Mouse (Mus musculus): Measurements from ENCODE around the gene Btbd9. TPM values are rescaled to one million over a fixed set of nuclear protein-coding genes. Genes with fewer than 3 reads are reported as not detected.
"Not testable (repeated sequence)": the region's sequence is repeated elsewhere in the genome, so short reads cannot be mapped to it uniquely, and the experiment has no call there.

Btbd9 gene
- polyA plus RNA-seq, 1 experiment from 2014 or later, result 121 TPM

- WGBS, result 96% methylated on average over 11 of the region's 11 CpGs
- H3K4me1 ChIP-seq, result peaks cover 17% of the 10 kb centered on the region
- not testable (repeated sequence) for H3K27me3 ChIP-seq (replicated peaks); H3K36me3 ChIP-seq; H3K27ac ChIP-seq (replicated peaks); H3K4me3 ChIP-seq (replicated peaks); H3K9ac ChIP-seq (replicated peaks); H3K9me3 ChIP-seq (replicated peaks); H3K4me2 ChIP-seq; ATAC-seq (ENCODE audit: low FRiP score)
Measured at GRCm38 (mm10) chr17:30499541-30499940, 76.7 kb downstream of the Btbd9 start.

GRCm38 (mm10) chr17:30498779-30499178 is 77.5 kb downstream of the Btbd9 start:
- 71% methylated on average over 5 of the region's 5 CpGs for WGBS
- H3K36me3 ChIP-seq, result no peaks in the 10 kb centered on the region

GRCm38 (mm10) chr17:30498376-30498719 is 77.9 kb downstream of the Btbd9 start:
- ATAC-seq (ENCODE audit: low FRiP score), result peak; percentile 66; the same call in 1 of the 2 replicates
- Histone ChIP-seq H3K4me2 (no peak overlapping the region), H3K36me3 (no peaks in the 10 kb centered on the region), H3K4me1 (peaks cover 17% of the 10 kb centered on the region), H3K9ac (replicated peaks) (no peak overlapping the region), H3K9me3 (replicated peaks) (no peaks in the 10 kb centered on the region), H3K27me3 (replicated peaks) (no peaks in the 10 kb centered on the region), H3K4me3 (replicated peaks) (no peak overlapping the region), H3K27ac (replicated peaks) (no peak overlapping the region; the same call in 1 of the 2 replicates)
- 20% methylated on average over 6 of the region's 6 CpGs for WGBS

More at GRCm38 (mm10) chr17:30498779-30499178, 77.5 kb downstream of the Btbd9 start:
- Histone ChIP-seq H3K27me3 (replicated peaks) (no peaks in the 10 kb centered on the region), H3K4me3 (replicated peaks) (no peak overlapping the region), H3K4me1 (peaks cover 17% of the 10 kb centered on the region), H3K9me3 (replicated peaks) (no peaks in the 10 kb centered on the region), H3K9ac (replicated peaks) (no peak overlapping the region), H3K27ac (replicated peaks) (peak overlapping the region; percentile 11; the same call in 1 of the 2 replicates), H3K4me2 (no peak overlapping the region)
- 0 out of 2 replicates have a peak, but pooled peaks have one; percentile 35 for ATAC-seq (ENCODE audit: low FRiP score)

GRCm38 (mm10) chr17:30497525-30498375 is 78.5 kb downstream of the Btbd9 start:
- Histone ChIP-seq H3K9ac (replicated peaks) (no peak overlapping the region), H3K27me3 (replicated peaks) (no peaks in the 10 kb centered on the region), H3K4me3 (replicated peaks) (no peak overlapping the region), H3K36me3 (no peaks in the 10 kb centered on the region), H3K27ac (replicated peaks) (peak overlapping the region; percentile 69), H3K9me3 (replicated peaks) (no peaks in the 10 kb centered on the region), H3K4me2 (peak overlapping the region; percentile 9; the same call in 1 of the 2 replicates), H3K4me1 (peaks cover 17% of the 10 kb centered on the region)
- peak; percentile 70 for ATAC-seq (ENCODE audit: low FRiP score)
- WGBS, result 18% methylated on average over 11 of the region's 11 CpGs

- no peak for ATAC-seq (ENCODE audit: low FRiP score)
- Histone ChIP-seq H3K4me3 (replicated peaks) (no peak overlapping the region), H3K4me2 (no peak overlapping the region), H3K27ac (replicated peaks) (no peak overlapping the region), H3K27me3 (replicated peaks) (no peaks in the 10 kb centered on the region), H3K36me3 (no peaks in the 10 kb centered on the region), H3K9me3 (replicated peaks) (no peaks in the 10 kb centered on the region), H3K4me1 (peaks cover 19% of the 10 kb centered on the region), H3K9ac (replicated peaks) (no peak overlapping the region)
- 88% methylated on average over 2 of the region's 2 CpGs for WGBS
Measured at GRCm38 (mm10) chr17:30495567-30495966, 80.7 kb downstream of the Btbd9 start.

- Histone ChIP-seq H3K4me3 (replicated peaks) (no peak overlapping the region), H3K27me3 (replicated peaks) (no peaks in the 10 kb centered on the region), H3K4me2 (no peak overlapping the region), H3K9ac (replicated peaks) (no peak overlapping the region), H3K4me1 (peaks cover 21% of the 10 kb centered on the region), H3K9me3 (replicated peaks) (no peaks in the 10 kb centered on the region), H3K27ac (replicated peaks) (no peak overlapping the region), H3K36me3 (no peaks in the 10 kb centered on the region)
- WGBS, result 68% methylated on average over 2 of the region's 2 CpGs
- no peak for ATAC-seq (ENCODE audit: low FRiP score)
Measured at GRCm38 (mm10) chr17:30495154-30495553, 81.1 kb downstream of the Btbd9 start.

- WGBS, result 94% methylated on average over 6 of the region's 6 CpGs
- H3K36me3 ChIP-seq, result no peaks in the 10 kb centered on the region
- H3K9ac ChIP-seq (replicated peaks), result no peak overlapping the region
- no peak overlapping the region for H3K27ac ChIP-seq (replicated peaks)
- no peak for ATAC-seq (ENCODE audit: low FRiP score)
- H3K9me3 ChIP-seq (replicated peaks), result no peaks in the 10 kb centered on the region
- H3K4me1 ChIP-seq, result peaks cover 19% of the 10 kb centered on the region
- H3K4me2 ChIP-seq, result no peak overlapping the region
- no peaks in the 10 kb centered on the region for H3K27me3 ChIP-seq (replicated peaks)
- no peak overlapping the region for H3K4me3 ChIP-seq (replicated peaks)
Measured at GRCm38 (mm10) chr17:30493481-30493880, 82.8 kb downstream of the Btbd9 start.

- H3K36me3 ChIP-seq, result no peaks in the 10 kb centered on the region
- no peak for ATAC-seq (ENCODE audit: low FRiP score)
- WGBS, result 97% methylated on average over 5 of the region's 5 CpGs
Measured at GRCm38 (mm10) chr17:30492191-30492590, 84.1 kb downstream of the Btbd9 start.

GRCm38 (mm10) chr17:30491601-30492000 is 84.7 kb downstream of the Btbd9 start:
- H3K36me3 ChIP-seq, result no peaks in the 10 kb centered on the region
- no peak overlapping the region for H3K4me3 ChIP-seq (replicated peaks)
- no peak overlapping the region for H3K4me2 ChIP-seq
- H3K27ac ChIP-seq (replicated peaks), result no peak overlapping the region
- H3K9me3 ChIP-seq (replicated peaks), result no peaks in the 10 kb centered on the region
- WGBS, result 96% methylated on average over 8 of the region's 8 CpGs
- H3K27me3 ChIP-seq (replicated peaks), result no peaks in the 10 kb centered on the region
- 0 out of 2 replicates have a peak, but pooled peaks cover 8% of the 10 kb centered on the region for H3K4me1 ChIP-seq
- no peak for ATAC-seq (ENCODE audit: low FRiP score)
- H3K9ac ChIP-seq (replicated peaks), result no peak overlapping the region

More at GRCm38 (mm10) chr17:30492191-30492590, 84.1 kb downstream of the Btbd9 start:
- Histone ChIP-seq H3K4me2 (no peak overlapping the region), H3K27me3 (replicated peaks) (no peaks in the 10 kb centered on the region), H3K4me3 (replicated peaks) (no peak overlapping the region), H3K9me3 (replicated peaks) (no peaks in the 10 kb centered on the region), H3K27ac (replicated peaks) (no peak overlapping the region), H3K4me1 (0 out of 2 replicates have a peak, but pooled peaks cover 8% of the 10 kb centered on the region), H3K9ac (replicated peaks) (no peak overlapping the region)

- Histone ChIP-seq H3K9me3 (replicated peaks) (no peaks in the 10 kb centered on the region), H3K4me2 (no peak overlapping the region), H3K27me3 (replicated peaks) (no peaks in the 10 kb centered on the region), H3K9ac (replicated peaks) (no peak overlapping the region), H3K27ac (replicated peaks) (no peak overlapping the region), H3K4me3 (replicated peaks) (no peak overlapping the region), H3K4me1 (0 out of 2 replicates have a peak, but pooled peaks cover 8% of the 10 kb centered on the region), H3K36me3 (no peaks in the 10 kb centered on the region)
- WGBS, result 48% methylated on average over 7 of the region's 7 CpGs
- no peak for ATAC-seq (ENCODE audit: low FRiP score)
Measured at GRCm38 (mm10) chr17:30490601-30491000, 85.7 kb downstream of the Btbd9 start.

GRCm38 (mm10) chr17:30490086-30490485 is 86.2 kb downstream of the Btbd9 start:
- 93% methylated on average over 5 of the region's 5 CpGs for WGBS
- Histone ChIP-seq H3K27me3 (replicated peaks) (no peaks in the 10 kb centered on the region), H3K36me3 (no peaks in the 10 kb centered on the region), H3K9me3 (replicated peaks) (no peaks in the 10 kb centered on the region), H3K27ac (replicated peaks) (no peak overlapping the region), H3K4me2 (no peak overlapping the region), H3K4me3 (replicated peaks) (no peak overlapping the region), H3K9ac (replicated peaks) (no peak overlapping the region), H3K4me1 (0 out of 2 replicates have a peak, but pooled peaks cover 8% of the 10 kb centered on the region)
- no peak for ATAC-seq (ENCODE audit: low FRiP score)

GRCm38 (mm10) chr17:30489629-30490028 is 86.7 kb downstream of the Btbd9 start:
- no peak overlapping the region for H3K4me2 ChIP-seq
- 0 out of 2 replicates have a peak, but pooled peaks cover 8% of the 10 kb centered on the region for H3K4me1 ChIP-seq
- H3K27me3 ChIP-seq (replicated peaks), result no peaks in the 10 kb centered on the region
- H3K9ac ChIP-seq (replicated peaks), result no peak overlapping the region
- ATAC-seq (ENCODE audit: low FRiP score), result no peak
- H3K36me3 ChIP-seq, result no peaks in the 10 kb centered on the region
- H3K4me3 ChIP-seq (replicated peaks), result no peak overlapping the region
- WGBS, result 40% methylated on average over 7 of the region's 7 CpGs
- no peaks in the 10 kb centered on the region for H3K9me3 ChIP-seq (replicated peaks)
- H3K27ac ChIP-seq (replicated peaks), result no peak overlapping the region
